Mouse (Mus musculus) hematopoietic stem cell, adult 5-6 weeks (primary cell): ENCODE measurements around the gene Car14. TPM values are rescaled to one million over a fixed set of nuclear protein-coding genes. Genes with fewer than 3 reads are reported as not detected.
"Not testable (repeated sequence)": the region's sequence is repeated elsewhere in the genome, so short reads cannot be mapped to it uniquely, and the experiment has no call there.

Experiments
- ATAC-seq, 2 experiments: fragments of 125-278 bp in 1 of 2; replicated peaks in 1 of 2; 2 replicates each; pipeline ENCODE4 v1.8.0; 2016 to 2017; ENCODE audit warnings: inconsistent platforms in 2 of 2, mild to moderate bottlenecking in 2 of 2, moderate number of reproducible peaks in 2 of 2, low read depth in 1 of 2, moderate TSS enrichment in 1 of 2; ENCODE audit not compliant: low FRiP score in 2 of 2, poor library complexity in 2 of 2, severe bottlenecking in 2 of 2, insufficient read depth in 1 of 2, low TSS enrichment in 1 of 2
- total RNA-seq: library from RNA; stranded (forward); fragments of 172-1452, 232-1000 nt; gene quantifications from 2 replicates; pipeline ENCODE4 v1.2.3, GENCODE M21; 2017

The Car14 gene
- total RNA-seq, 1 experiment from 2014 or later, result not detected

DNA sequence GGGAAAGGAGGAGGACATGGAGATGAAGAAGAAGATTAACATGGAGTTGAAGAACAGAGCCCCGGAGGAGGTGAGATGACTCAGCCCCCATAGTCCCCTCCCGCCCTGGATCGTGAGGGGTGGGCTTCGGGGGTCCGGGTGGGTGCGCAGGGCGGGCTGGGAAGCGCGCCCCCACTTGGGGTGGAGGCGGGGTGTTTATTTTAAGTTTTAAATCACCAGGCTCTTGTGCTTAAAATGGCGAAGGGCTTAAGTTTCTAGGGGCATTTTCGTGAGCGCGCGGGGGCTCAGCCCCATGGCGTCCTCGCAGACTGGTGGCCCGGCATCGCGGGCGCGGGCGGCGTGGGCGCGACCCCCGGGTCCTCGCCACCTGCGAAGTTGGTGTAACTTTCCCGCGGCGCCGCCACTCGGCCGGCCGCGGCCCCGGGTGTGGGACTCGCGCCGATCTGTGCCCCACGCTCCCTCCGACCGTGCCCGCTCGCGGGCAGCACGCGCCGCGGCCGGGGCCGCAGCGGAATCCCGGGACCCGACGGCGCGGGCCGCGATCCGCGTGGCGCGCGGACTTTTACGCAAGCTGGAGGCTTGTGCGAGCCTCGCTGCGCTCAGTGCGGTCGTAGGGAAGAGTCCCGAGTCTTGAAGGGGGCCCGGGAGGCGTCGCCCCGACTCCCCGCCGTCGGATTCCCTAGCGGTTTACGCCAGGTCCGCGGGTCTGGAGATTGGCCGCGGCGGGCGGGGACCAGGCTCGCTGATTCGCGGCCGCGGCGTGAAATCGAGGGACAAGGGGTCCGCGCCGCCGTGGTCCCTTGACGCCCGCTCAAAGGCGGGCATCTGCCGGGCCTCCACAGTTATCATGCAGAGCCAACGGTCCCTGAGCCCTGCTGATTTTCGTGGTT lies 25.3 kb upstream of the Car14 start:
- ATAC-seq, result peak in 1 of 2 experiments; percentile 22; a peak in 1 of 4 replicates

DNA sequence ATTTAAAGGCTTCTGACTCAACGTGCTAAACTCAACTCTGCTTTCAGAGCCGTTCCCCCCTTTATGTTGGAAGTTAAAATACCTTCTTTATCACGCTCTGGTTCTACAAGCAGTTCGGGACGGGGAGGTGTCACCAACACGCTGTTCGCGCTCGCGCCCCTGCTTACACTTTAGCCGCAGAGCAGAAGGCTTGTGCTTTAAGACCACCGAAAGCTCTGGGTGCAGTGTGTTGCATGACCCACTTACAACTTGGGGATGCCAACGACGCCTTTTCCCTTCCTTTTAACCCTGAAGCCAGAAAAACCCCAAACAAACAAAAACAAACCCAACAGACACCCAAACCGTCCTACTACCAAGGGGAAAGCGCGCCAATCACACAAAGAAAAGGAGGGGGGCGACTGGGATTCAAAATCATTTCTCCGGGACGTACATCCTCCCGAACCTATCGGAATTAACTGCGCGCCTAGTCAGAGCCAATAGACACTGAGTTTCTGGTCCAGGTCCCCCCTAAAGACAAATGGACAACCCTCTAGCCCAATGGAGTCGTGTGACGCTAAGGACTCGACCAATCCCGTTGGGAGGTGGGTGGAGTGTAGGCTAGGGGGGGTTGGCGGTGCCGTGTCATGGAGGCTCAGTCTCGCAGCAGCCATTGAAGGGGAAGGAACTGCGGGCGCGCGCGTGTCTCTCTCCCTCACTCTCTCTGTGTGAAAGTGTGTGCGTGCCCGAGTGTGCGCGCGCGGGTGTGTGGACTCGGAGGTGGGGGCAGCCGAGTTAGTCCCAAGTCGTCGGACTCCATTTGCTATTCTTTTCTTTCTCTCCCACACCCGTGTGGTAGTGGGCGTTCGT lies 24.4 kb upstream of the Car14 start, which contains the start of gene Anp32e:
Anp32e (plus strand) TSS at position 589 of the 846 bp plus-strand sequence.
- ATAC-seq, result peak; percentile 99

DNA sequence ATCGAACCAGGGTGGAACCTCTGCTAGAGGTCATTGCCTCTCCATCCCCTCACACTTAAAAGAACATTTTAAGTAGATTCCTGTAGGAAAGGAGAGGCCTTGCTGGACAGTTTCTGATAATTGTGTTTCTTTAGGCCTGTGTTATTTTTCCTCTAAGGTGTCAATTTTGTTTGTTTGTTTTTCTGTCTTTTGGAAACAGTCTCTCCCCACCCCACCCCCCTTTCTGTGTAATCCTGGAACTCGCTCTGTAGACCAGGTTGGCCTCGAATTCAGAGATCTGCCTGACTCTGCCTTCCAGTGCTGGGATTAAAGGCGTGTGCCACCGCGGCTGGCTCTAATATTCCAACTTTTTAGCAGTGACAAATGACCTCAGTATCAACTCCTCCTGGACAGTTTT lies 23.8 kb upstream of the Car14 start:
- no peak for ATAC-seq

GRCm38 (mm10) chr3:95925087-95925486 lies 20.6 kb upstream of the Car14 start:
- ATAC-seq, result no peak

DNA sequence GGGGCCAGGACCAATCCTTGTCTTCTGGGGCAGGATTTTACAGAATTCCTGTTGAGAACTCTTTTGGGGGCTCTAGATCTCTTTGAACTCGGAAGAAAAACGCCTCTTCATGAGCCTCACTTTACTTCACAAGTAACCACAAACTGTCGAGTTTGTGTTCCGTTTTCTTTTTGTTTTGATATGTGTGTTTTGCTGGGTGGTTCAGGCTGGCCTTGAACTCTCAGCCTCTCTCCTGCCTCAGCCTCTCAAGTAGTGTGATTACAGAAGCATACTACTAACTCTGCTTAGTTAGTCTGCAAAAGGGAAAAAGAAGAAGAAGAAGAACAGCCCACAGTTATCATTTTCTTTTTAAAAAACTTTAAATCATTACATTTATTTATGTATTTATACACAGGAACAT lies 19.7 kb upstream of the Car14 start:
- ATAC-seq, result no peak

DNA sequence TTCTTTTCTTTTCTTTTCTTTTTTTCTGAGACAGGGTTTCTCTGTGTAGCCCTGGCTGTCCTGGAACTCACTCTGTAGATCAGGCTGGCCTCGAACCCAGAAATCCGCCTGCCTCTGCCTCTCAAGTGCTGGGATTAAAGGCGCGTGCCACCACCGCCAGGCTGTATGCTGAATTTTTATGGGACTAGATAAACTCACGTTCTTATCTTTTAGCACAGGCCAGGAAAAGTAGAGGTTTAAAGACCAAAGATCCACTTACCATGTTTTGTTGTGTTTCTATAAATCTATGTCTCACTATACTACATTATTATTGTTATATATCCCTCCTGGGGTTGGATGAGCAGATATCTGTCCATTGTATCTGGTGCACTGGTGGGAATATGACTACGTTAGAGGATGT lies 18.9 kb upstream of the Car14 start:
- ATAC-seq, result not testable (repeated sequence)

GRCm38 (mm10) chr3:95920532-95920931 lies 16.0 kb upstream of the Car14 start:
- ATAC-seq, result not testable (repeated sequence)

- peak in 1 of 2 experiments; percentile 51; a peak in 1 of 4 replicates for ATAC-seq
These were observed 12.3 kb upstream of the Car14 start for GRCm38 (mm10) chr3:95916760-95917159.

GRCm38 (mm10) chr3:95914706-95915105 lies 10.2 kb upstream of the Car14 start:
- no peak for ATAC-seq

DNA sequence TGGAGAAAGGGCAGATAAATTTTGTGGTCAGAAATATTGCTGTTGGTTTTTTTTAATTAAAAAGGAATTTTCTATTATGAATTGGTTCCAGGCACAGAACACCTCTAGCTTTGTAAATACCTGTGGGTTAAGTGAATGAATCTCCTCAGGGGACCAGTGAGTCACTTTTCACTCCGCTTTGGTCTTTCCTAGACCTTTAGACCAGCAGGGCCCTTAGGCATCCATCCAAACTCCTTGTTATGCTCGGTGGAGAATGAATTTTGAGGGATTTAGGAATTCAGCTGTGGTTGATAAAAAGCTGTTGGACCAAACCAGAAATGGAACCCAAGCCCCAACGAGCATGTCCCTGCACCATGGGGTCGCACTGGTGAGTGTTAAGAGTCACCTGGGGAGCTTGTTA lies 3.1 kb upstream of the Car14 start:
- no peak for ATAC-seq

- ATAC-seq, result peak; percentile 58 to 61; a peak in 2 of 4 replicates
These were observed 2.4 kb upstream of the Car14 start for GRCm38 (mm10) chr3:95906860-95907259.

DNA sequence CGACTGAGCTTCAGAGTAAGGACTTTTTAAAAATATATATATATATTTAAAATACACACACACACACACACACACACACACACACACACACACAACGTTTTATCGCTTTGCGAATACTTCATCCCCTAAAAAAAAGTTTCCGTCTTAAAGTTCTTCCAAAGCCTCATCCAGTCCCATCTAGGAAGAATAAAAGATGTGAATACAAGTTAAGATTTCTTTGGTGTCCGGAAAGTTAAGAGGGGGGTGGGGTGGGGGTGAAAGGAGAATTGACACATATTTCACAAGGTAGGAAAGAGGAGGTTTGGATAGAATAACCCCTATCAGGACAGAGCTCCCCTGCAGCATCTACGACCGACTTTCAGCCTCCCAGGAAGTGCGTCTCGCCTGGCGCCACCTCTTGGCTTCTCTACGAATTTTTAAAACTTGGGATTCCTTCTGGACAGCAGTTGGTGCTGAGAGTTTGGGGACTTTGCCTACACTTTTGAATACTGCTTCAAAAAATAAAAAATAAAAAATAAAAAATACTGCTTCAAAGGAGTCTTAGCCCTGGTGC lies 1.5 kb upstream of the Car14 start:
- ATAC-seq, result no peak

DNA sequence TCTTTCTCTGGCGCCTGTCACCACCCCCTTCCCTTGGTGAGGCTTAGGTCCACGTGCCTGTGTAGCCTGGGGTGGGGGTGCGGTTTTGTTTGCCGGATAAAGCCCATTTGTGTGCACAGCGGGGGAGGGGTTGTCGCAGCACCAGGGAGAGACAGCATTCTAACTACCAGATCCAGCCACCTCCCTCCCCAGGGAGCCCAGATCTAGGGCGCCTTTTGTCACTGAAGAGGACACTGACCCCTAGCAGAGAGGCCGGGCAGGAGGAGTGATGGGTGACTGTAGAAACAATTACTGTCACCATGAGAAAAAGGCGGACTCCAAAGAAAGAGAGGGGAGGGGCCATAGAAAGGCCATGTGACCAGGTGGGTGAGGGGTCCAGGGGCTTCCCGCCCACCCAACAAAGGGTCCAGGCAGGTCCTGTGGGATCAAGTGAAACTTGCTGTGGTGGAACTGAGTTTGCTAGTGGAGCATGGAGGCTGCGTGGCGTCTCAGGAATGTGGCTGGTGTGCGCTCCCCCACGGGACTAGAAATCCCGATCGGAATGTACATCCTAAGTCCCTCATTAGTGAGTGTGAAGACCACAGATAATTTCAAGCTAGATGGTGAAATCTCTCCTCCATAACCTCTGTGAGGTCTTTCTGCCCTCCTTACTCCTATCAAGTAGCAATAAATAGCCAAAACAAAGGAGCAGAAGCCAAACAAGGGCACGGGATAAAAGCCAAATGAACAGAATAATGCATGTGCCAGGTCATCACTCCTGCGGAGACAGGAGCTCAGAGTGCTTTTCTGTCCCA lies 852 bp upstream of the Car14 start:
- ATAC-seq, result peak; percentile 9 to 18; a peak in 2 of 4 replicates

- no peak for ATAC-seq
These were observed 563 bp downstream of the Car14 start for GRCm38 (mm10) chr3:95903753-95904502.

GRCm38 (mm10) chr3:95902643-95903042 lies 1.8 kb downstream of the Car14 start:
- ATAC-seq, result no peak

GRCm38 (mm10) chr3:95902373-95902625 lies 2.2 kb downstream of the Car14 start:
- ATAC-seq, result no peak
